Mouse (Mus musculus) myocyte (in vitro differentiated cells): ENCODE data around the gene Gm2056.
"Not testable (repeated sequence)": the region's sequence is repeated elsewhere in the genome, so short reads cannot be mapped to it uniquely, and the experiment has no call there.

Source experiments
- CEBPB ChIP-seq: IDR thresholded peaks from 2 replicates; pipeline ENCODE4 v1.6.1; 2011; ENCODE audit warnings: mild to moderate bottlenecking, moderate library complexity; ENCODE audit not compliant: poor library complexity, insufficient read depth, severe bottlenecking
- E2F4 ChIP-seq: IDR thresholded peaks from one replicate; pipeline ENCODE4 v1.6.1; 2011; ENCODE audit warnings: mild to moderate bottlenecking, control low read depth, moderate library complexity; ENCODE audit not compliant: insufficient read depth
- MAX ChIP-seq: IDR thresholded peaks from one replicate; pipeline ENCODE4 v1.6.1; 2011; ENCODE audit warnings: low read depth, mild to moderate bottlenecking, control low read depth
- POLR2A ChIP-seq: IDR thresholded peaks from one replicate; pipeline ENCODE4 v1.6.1; 2011; ENCODE audit warnings: low read depth, mild to moderate bottlenecking, control low read depth, moderate library complexity; ENCODE audit not compliant: insufficient read length
- REST ChIP-seq: IDR thresholded peaks from one replicate; pipeline ENCODE4 v1.6.1; 2011; ENCODE audit warnings: mild to moderate bottlenecking, control low read depth, moderate library complexity; ENCODE audit not compliant: insufficient read depth, insufficient read length
- TCF12 ChIP-seq: IDR thresholded peaks from one replicate; pipeline ENCODE4 v1.6.1; 2011; ENCODE audit warnings: mild to moderate bottlenecking, control low read depth; ENCODE audit not compliant: poor library complexity, insufficient read depth, severe bottlenecking
- TCF3 ChIP-seq: IDR thresholded peaks from one replicate; pipeline ENCODE4 v1.6.1; 2011; ENCODE audit warnings: low read depth, control low read depth; ENCODE audit not compliant: insufficient read length
- USF1 ChIP-seq: IDR thresholded peaks from one replicate; pipeline ENCODE4 v1.6.1; 2011; ENCODE audit warnings: low read depth, mild to moderate bottlenecking, control low read depth, moderate library complexity

DNA sequence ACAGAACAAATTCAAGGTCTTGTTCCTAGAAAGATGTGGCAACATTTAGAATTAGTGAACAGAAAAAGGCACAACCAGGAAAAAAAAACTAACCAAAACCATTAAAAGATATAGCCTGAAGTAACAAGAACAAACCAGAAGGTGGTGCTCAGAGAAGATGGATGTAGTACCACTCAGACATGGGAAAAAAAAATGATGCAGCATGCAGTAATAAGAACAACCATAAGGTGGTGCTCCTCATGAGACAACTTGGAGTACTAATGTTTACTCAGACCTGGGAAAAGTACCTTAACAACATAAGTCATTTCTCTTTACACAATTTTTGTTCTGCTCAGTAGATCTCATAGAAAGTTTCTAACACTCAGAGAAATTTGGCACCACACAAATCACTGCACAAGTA, 42.8 kb upstream of the Gm2056 start:
- TF ChIP-seq TCF12, POLR2A, CEBPB, USF1, REST, E2F4, TCF3, MAX: not testable (repeated sequence)
